Mouse (Mus musculus): ENCODE data around the gene Col23a1.
"Not testable (repeated sequence)": the region's sequence is repeated elsewhere in the genome, so short reads cannot be mapped to it uniquely, and the experiment has no call there.

Col23a1 gene

DNA sequence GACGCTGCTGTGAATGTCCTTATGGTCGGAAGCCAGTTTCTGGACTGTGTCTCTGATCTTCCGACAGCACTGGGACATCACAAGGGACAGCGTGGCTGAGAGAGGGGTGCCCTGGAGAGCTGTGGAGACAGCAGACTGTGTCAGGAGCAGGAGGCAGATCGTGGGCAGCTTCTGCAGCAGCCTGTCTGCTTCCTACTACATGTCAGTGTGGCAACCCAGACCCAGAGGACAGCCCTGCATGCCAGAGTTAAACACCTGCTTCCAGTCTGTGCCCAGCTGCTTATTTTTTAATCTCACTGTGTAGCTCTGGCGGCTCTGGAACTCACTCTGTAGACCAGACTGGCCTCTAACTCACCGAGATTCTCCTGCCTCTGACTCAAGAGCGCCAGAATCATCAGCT lies 338.2 kb downstream of the Col23a1 start:
- DNase-seq = no peak

DNA sequence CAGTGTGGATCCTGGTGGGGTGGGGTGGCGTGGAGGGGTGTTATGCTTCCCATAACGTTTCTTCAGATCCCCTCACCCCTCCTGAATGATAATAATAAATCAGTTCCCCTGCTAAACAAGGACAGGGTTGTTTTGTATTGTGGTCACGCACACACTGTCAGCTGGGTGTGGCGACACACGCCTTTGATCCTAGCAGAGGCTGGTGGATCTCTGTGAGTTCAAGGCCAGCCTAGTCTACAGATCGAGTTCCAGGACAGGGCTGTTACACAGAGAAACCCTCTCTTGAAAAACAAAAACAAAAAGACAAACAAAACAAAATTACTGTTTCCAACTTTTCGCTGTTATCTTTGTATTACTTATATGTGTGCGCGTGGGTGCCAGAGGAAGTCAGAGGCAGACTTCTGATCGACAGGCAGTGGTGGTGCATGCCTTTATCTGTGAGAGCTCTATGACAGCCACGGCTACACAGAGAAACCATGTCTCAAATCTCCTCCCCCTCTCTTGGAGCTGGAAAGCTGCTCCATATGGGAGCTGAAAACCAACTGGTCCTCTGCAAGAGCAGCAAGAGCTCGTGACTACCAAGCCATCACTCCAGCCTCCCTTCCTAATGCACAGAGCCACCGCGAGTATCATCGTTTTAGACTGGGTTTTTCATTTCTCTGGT lies 340.1 kb downstream of the Col23a1 start:
- peak; percentile 65 for DNase-seq

- no peak for DNase-seq
These were observed 342.5 kb downstream of the Col23a1 start for GRCm38 (mm10) chr11:51632130-51632753.

DNA sequence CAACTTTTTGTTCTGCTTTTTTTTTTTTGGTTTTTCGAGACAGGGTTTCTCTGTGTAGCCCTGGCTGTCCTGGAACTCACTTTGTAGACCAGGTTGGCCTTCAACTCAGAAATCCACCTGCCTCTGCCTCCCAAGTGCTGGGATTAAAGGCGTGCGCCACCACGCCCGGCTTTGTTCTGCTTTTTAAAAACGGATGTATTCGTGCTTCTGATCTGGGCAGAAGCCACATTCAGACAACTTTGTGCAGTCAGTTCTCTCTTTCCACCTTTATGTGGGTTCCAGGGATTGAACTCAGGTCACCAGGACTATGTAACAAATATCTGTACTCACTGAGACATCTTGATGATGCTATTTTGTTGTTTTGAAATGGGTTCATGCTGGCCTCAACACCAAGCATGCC lies 343.5 kb downstream of the Col23a1 start:
- DNase-seq = not testable (repeated sequence)
